Mouse (Mus musculus): ENCODE measurements at regions not wholly inside any gene's neighbourhood (a gene's known extent, or its start where the extent isn't known, plus 50 kb on each side); places are given as distances from the start of the nearest gene placed in this dataset.
A peak's percentile ranks its signal among the peaks of the same experiment; 100 is the strongest.

DNA sequence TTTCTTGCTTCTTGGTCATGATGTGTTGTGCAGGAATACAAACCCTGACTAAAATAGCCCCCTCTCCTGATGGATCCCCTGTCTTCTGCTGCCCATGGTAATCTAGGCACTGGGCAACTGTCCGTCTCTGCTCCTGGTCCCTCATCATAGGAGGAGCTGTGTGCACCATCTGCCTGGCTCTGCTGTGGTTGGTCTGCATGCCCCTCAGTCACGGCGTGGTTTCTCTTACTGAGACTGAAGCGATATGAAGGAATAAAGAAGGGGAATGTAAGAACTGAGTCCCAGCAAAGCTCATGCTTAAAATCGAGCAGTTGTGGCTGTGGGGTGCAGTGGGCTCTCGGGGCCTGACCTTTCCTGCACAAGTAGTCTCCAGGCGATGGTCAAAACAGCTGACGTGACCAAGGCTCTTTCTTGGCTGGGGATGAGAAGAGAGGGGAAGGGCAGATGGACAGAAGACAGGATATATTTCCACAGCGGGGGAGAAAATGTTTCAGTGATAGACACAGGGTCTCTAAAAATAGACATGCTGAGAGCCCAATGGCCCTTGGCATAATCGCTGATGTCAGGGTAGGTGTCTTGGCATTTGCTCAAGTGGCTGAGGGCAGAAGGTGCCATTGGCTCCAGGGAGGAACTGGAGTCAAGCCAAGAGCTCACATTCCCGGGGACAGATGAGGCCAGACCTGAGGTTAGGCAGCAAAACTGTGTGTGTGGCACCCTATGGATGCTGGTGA is 50.6 kb upstream of the Iqsec3 start:
- DNase-seq (ENCODE audit: low spot score) (peak; percentile 29), ATAC-seq (ENCODE audit: low FRiP score) (no peak)
- Histone ChIP-seq H3K36me3 (replicated peaks; ENCODE audit: control insufficient read depth, insufficient read depth) (no peaks in the 10 kb centered on the region), H3K27me3 (ENCODE audit: control insufficient read depth, insufficient read depth, low read length) (no peaks in the 10 kb centered on the region), H3K9ac (no peak overlapping the region), H3K9me3 (ENCODE audit: control insufficient read depth, low read length) (no peaks in the 10 kb centered on the region), H3K4me1 (replicated peaks; ENCODE audit: control insufficient read depth, insufficient read depth, low read length) (peaks cover 10% of the 10 kb centered on the region; the same call in 1 of the 2 replicates), H3K4me3 (replicated peaks; ENCODE audit: low read length) (no peak overlapping the region), H3K4me2 (replicated peaks) (no peak overlapping the region), H3K27ac (no peak overlapping the region)
- 53% methylated on average over 11 of the region's 11 CpGs for WGBS
